Mouse (Mus musculus) G1E (cell line): ENCODE measurements around the gene Boc.

Experiments used
- CTCF ChIP-seq: IDR thresholded peaks from 2 replicates; pipeline ENCODE4 v1.5.1; 2012; ENCODE audit warnings: low read depth, low read length, inconsistent platforms, mixed read lengths
- GATA1 ChIP-seq: IDR thresholded peaks from 2 replicates; pipeline ENCODE4 v1.6.1; 2012; ENCODE audit warnings: borderline replicate concordance, low read length, inconsistent platforms, mixed read lengths
- GATA2 ChIP-seq: IDR thresholded peaks from 2 replicates; pipeline ENCODE4 v1.6.1; 2012; ENCODE audit warnings: low read depth, low read length, inconsistent platforms, borderline replicate concordance
- POLR2AphosphoS5 ChIP-seq: IDR thresholded peaks from 2 replicates; pipeline ENCODE4 v1.6.1; 2012; ENCODE audit warnings: low read depth, low read length, inconsistent platforms; ENCODE audit not compliant: insufficient replicate concordance
- TAL1 ChIP-seq: conservative IDR thresholded peaks from 2 replicates; pipeline ENCODE4 v1.6.1; 2012; ENCODE audit warnings: low read depth, low read length, inconsistent platforms, mixed read lengths

- TF ChIP-seq CTCF (no peak), GATA1 (no peak), POLR2AphosphoS5 (no peak), GATA2 (no peak), TAL1 (no peak)
These were observed at the start of gene Boc for GRCm38 (mm10) chr16:44558471-44559329.
